Mouse (Mus musculus) intestine, embryonic 16.5 days (tissue): ENCODE data around the gene Slit2. TPM values are rescaled to one million over a fixed set of nuclear protein-coding genes. Genes with fewer than 3 reads are reported as not detected.

Experiments
- ATAC-seq: fragments of 200-750 bp; cut with Nextera tagmentation; 2 replicates; pipeline ENCODE4 v1.8.0; 2017; ENCODE audit warnings: moderate TSS enrichment, moderate library complexity
- H3K27ac ChIP-seq: fragments of 300-500 bp; sonication (generic); 2 replicates; pipeline ENCODE4 v1.5.1; 2014; ENCODE audit warnings: mild to moderate bottlenecking, low read length
- H3K27me3 ChIP-seq: fragments of 300-500 bp; sonication (generic); replicated peaks from 2 replicates; pipeline ENCODE4 v1.6.1; 2014; ENCODE audit warnings: low read length, control low read depth, mixed read lengths; ENCODE audit not compliant: control insufficient read depth, insufficient read depth
- H3K36me3 ChIP-seq: fragments of 300-500 bp; sonication (generic); 2 replicates; pipeline ENCODE4 v1.6.1; 2014; ENCODE audit warnings: low read length, control low read depth; ENCODE audit not compliant: control insufficient read depth, insufficient read depth
- H3K4me1 ChIP-seq: fragments of 300-500 bp; sonication (generic); 2 replicates; pipeline ENCODE4 v1.6.1; 2014; ENCODE audit warnings: low read length, control low read depth, mixed read lengths; ENCODE audit not compliant: control insufficient read depth, insufficient read depth
- H3K4me2 ChIP-seq: fragments of 300-500 bp; sonication (generic); 2 replicates; pipeline ENCODE4 v1.6.1; 2014; ENCODE audit warnings: low read depth, low read length, control low read depth
- H3K4me3 ChIP-seq: fragments of 300-500 bp; sonication (generic); 2 replicates; pipeline ENCODE4 v1.5.1; 2014; ENCODE audit warnings: mild to moderate bottlenecking, low read length
- H3K9ac ChIP-seq: fragments of 300-500 bp; sonication (generic); 2 replicates; pipeline ENCODE4 v1.6.1; 2014; ENCODE audit warnings: low read depth, low read length
- H3K9me3 ChIP-seq: fragments of 300-500 bp; sonication (generic); 2 replicates; pipeline ENCODE4 v1.6.1; 2016; ENCODE audit warnings: low read length, control low read depth; ENCODE audit not compliant: control insufficient read depth
- WGBS: fragments of 180-500 bp; shearing (Covaris S2); extraction: QIAGEN DNeasy Blood & Tissue Kit; methylation state at CpG from one replicate; pipeline ENCODE4 v1.1.7; 2014; 5-methylcytosine and 5-hydroxymethylcytosine counted together
- polyA plus RNA-seq: library from polyadenylated mRNA; unstranded; fragments of >200 nt; fragmentation: Nextera tagmentation; extraction: Ambion mirVana; gene quantifications from 2 replicates; pipeline ENCODE4 v1.2.1, GENCODE M21; 2015

Gene Slit2
- polyA plus RNA-seq, 1 experiment from 2014 or later: 11.6 TPM

GRCm38 (mm10) chr5:47984584-47985197 lies 1.8 kb downstream of the Slit2 start:
- H3K9me3 ChIP-seq: no peaks in the 10 kb centered on the region
- H3K27ac ChIP-seq: peak overlapping the region; percentile 33; the same call in 1 of the 2 replicates
- WGBS: 7% methylated on average over 23 of the region's 23 CpGs
- no peaks in the 10 kb centered on the region for H3K36me3 ChIP-seq
- peaks cover 24% of the 10 kb centered on the region for H3K27me3 ChIP-seq
- peak overlapping the region; percentile 68 for H3K4me3 ChIP-seq
- no peak for ATAC-seq
- peak overlapping the region; percentile 73 for H3K9ac ChIP-seq
- peaks cover 17% of the 10 kb centered on the region for H3K4me1 ChIP-seq
- H3K4me2 ChIP-seq: peak overlapping the region; percentile 92

GRCm38 (mm10) chr5:47985198-47985631 lies 2.3 kb downstream of the Slit2 start:
- no peak overlapping the region for H3K27ac ChIP-seq
- peak overlapping the region; percentile 68 for H3K4me3 ChIP-seq
- no peaks in the 10 kb centered on the region for H3K9me3 ChIP-seq
- H3K36me3 ChIP-seq: no peaks in the 10 kb centered on the region
- 2% methylated on average over 13 of the region's 13 CpGs for WGBS
- H3K4me2 ChIP-seq: peak overlapping the region; percentile 92
- peaks cover 24% of the 10 kb centered on the region for H3K27me3 ChIP-seq
- H3K4me1 ChIP-seq: peaks cover 17% of the 10 kb centered on the region
- no peak for ATAC-seq
- peak overlapping the region; percentile 73 for H3K9ac ChIP-seq

GRCm38 (mm10) chr5:47985901-47986670 lies 3.1 kb downstream of the Slit2 start:
- WGBS: 3% methylated on average over 48 of the region's 48 CpGs
- Histone ChIP-seq H3K36me3 (no peaks in the 10 kb centered on the region), H3K4me2 (peak overlapping the region; percentile 92), H3K27ac (no peak overlapping the region), H3K27me3 (peaks cover 24% of the 10 kb centered on the region), H3K4me3 (peak overlapping the region; percentile 68), H3K4me1 (peaks cover 17% of the 10 kb centered on the region), H3K9me3 (no peaks in the 10 kb centered on the region), H3K9ac (peak overlapping the region; percentile 73)
- ATAC-seq: no peak

- no peak overlapping the region for H3K4me2 ChIP-seq
- WGBS: 49% methylated on average over 4 of the region's 4 CpGs
- peaks cover under 1% of the 10 kb centered on the region; the same call in 1 of the 2 replicates for H3K27me3 ChIP-seq
- H3K9me3 ChIP-seq: no peaks in the 10 kb centered on the region
- no peak overlapping the region for H3K9ac ChIP-seq
- no peak overlapping the region for H3K27ac ChIP-seq
- no peak overlapping the region for H3K4me3 ChIP-seq
- H3K4me1 ChIP-seq: no peaks in the 10 kb centered on the region
- ATAC-seq: no peak
- H3K36me3 ChIP-seq: no peaks in the 10 kb centered on the region
Measured at GRCm38 (mm10) chr5:47990926-47991325, 8.0 kb downstream of the Slit2 start.

- Histone ChIP-seq H3K4me1 (no peaks in the 10 kb centered on the region), H3K27me3 (no peaks in the 10 kb centered on the region), H3K9me3 (no peaks in the 10 kb centered on the region), H3K36me3 (no peaks in the 10 kb centered on the region), H3K27ac (no peak overlapping the region), H3K4me3 (no peak overlapping the region), H3K4me2 (peak overlapping the region; percentile 32), H3K9ac (no peak overlapping the region)
- WGBS: 28% methylated on average over 12 of the region's 12 CpGs
- ATAC-seq: peak; percentile 38; the same call in 1 of the 2 replicates
Measured at GRCm38 (mm10) chr5:48003708-48004415, 20.9 kb downstream of the Slit2 start.

GRCm38 (mm10) chr5:48005533-48005932 lies 22.6 kb downstream of the Slit2 start:
- H3K27me3 ChIP-seq: no peaks in the 10 kb centered on the region
- H3K9ac ChIP-seq: no peak overlapping the region
- no peak overlapping the region for H3K4me3 ChIP-seq
- H3K9me3 ChIP-seq: no peaks in the 10 kb centered on the region
- no peak overlapping the region for H3K27ac ChIP-seq
- no peaks in the 10 kb centered on the region for H3K36me3 ChIP-seq
- ATAC-seq: no peak
- no peak overlapping the region for H3K4me2 ChIP-seq
- no peaks in the 10 kb centered on the region for H3K4me1 ChIP-seq
- WGBS: 56% methylated on average over 9 of the region's 9 CpGs

- Histone ChIP-seq H3K9ac (no peak overlapping the region), H3K4me2 (no peak overlapping the region), H3K27ac (no peak overlapping the region), H3K9me3 (no peaks in the 10 kb centered on the region), H3K4me1 (no peaks in the 10 kb centered on the region), H3K27me3 (no peaks in the 10 kb centered on the region), H3K4me3 (no peak overlapping the region), H3K36me3 (no peaks in the 10 kb centered on the region)
- ATAC-seq: no peak
Measured at GRCm38 (mm10) chr5:48006059-48006458, 23.1 kb downstream of the Slit2 start.

- Histone ChIP-seq H3K9ac (no peak overlapping the region), H3K4me1 (no peaks in the 10 kb centered on the region), H3K4me3 (no peak overlapping the region), H3K27ac (no peak overlapping the region), H3K27me3 (no peaks in the 10 kb centered on the region), H3K9me3 (no peaks in the 10 kb centered on the region), H3K4me2 (no peak overlapping the region), H3K36me3 (no peaks in the 10 kb centered on the region)
- ATAC-seq: no peak
- 58% methylated on average over 4 of the region's 4 CpGs for WGBS
Measured at GRCm38 (mm10) chr5:48023441-48023840, 40.5 kb downstream of the Slit2 start.

- no peak for ATAC-seq
- H3K4me2 ChIP-seq: no peak overlapping the region
- no peaks in the 10 kb centered on the region for H3K9me3 ChIP-seq
- WGBS: 42% methylated on average over 1 of the region's 1 CpGs
- no peaks in the 10 kb centered on the region for H3K27me3 ChIP-seq
- H3K27ac ChIP-seq: no peak overlapping the region
- H3K36me3 ChIP-seq: no peaks in the 10 kb centered on the region
- no peaks in the 10 kb centered on the region for H3K4me1 ChIP-seq
- H3K9ac ChIP-seq: no peak overlapping the region
- no peak overlapping the region for H3K4me3 ChIP-seq
Measured at GRCm38 (mm10) chr5:48034875-48035274, 51.9 kb downstream of the Slit2 start.
